Mouse (Mus musculus) neural tube, embryonic 12.5 days (tissue): ENCODE data around the gene Grcc10. TPM values are rescaled to one million over a fixed set of nuclear protein-coding genes. Genes with fewer than 3 reads are reported as not detected.

ENCODE experiments used
- ATAC-seq: fragments of 200-750 bp; cut with Nextera tagmentation; 2 replicates; pipeline ENCODE4 v1.8.0; 2017; ENCODE audit warnings: low read depth, mild to moderate bottlenecking, moderate TSS enrichment, moderate library complexity; ENCODE audit not compliant: low FRiP score
- H3K27ac ChIP-seq: fragments of 300-500 bp; sonication (generic); 2 replicates; pipeline ENCODE4 v1.5.1; 2016
- H3K27me3 ChIP-seq: fragments of 300-500 bp; sonication (generic); replicated peaks from 2 replicates; pipeline ENCODE4 v1.6.1; 2016; ENCODE audit warnings: mild to moderate bottlenecking
- H3K36me3 ChIP-seq: fragments of 300-500 bp; sonication (generic); 2 replicates; pipeline ENCODE4 v1.6.1; 2016; ENCODE audit warnings: mild to moderate bottlenecking
- H3K4me1 ChIP-seq: fragments of 300-500 bp; sonication (generic); 2 replicates; pipeline ENCODE4 v1.6.1; 2016
- H3K4me2 ChIP-seq: fragments of 300-500 bp; sonication (generic); replicated peaks from 2 replicates; pipeline ENCODE4 v1.6.1; 2016; ENCODE audit warnings: mild to moderate bottlenecking
- H3K4me3 ChIP-seq: fragments of 300-500 bp; sonication (generic); 2 replicates; pipeline ENCODE4 v1.5.1; 2016
- H3K9ac ChIP-seq: fragments of 300-500 bp; sonication (generic); 2 replicates; pipeline ENCODE4 v1.6.1; 2016; ENCODE audit warnings: mild to moderate bottlenecking
- H3K9me3 ChIP-seq: fragments of 300-500 bp; sonication (generic); 2 replicates; pipeline ENCODE4 v1.6.1; 2016; ENCODE audit warnings: mild to moderate bottlenecking
- WGBS: fragments of 180-500 bp; shearing (Covaris S2); methylation state at CpG from one replicate; pipeline ENCODE4 v1.1.7; 2016; 5-methylcytosine and 5-hydroxymethylcytosine counted together
- polyA plus RNA-seq: library from polyadenylated mRNA; unstranded; fragments of >200 nt; fragmentation: Nextera tagmentation; extraction: Ambion mirVana; gene quantifications from 2 replicates; pipeline ENCODE4 v1.2.1, GENCODE M21; 2016

Grcc10 gene
- polyA plus RNA-seq, 1 experiment from 2014 or later: 527 TPM

DNA sequence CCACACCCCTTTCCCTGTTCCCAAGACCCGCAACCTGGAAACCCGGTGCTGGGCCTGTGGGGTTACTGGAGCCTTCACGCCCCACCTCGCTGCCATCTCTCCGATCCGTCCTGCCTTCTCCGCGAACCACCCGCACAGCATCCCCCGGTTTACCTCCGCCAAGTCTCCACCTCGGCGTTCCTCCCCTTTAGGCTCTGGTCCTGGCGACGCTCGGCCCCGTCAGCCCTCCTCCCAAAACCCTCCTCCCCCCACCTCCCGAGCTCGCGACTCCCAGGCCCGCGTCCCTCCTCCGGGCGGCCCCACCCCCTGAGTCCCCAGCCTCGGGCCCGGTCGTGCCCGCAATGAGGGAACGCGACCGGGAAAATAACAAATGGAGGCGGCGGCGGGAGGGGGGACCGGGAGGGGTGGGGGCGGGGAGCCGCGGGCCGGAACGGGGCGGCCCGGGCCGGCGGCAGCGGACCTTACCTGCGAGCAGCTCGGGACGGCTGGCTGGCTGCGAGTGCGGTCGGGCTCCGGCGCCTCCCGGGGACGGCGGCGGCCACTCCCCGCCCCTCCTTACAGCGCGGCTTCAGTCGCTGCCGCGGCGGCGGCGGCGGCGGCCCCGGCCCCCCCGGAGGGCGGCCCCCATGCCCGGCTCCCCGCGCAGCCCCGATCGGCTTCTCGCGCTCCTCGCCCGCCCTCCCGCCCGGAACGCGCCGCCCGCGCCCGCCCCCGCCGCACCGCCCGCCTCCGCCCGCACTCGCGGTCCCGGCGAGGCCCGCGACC, 14.8 kb upstream of the Grcc10 start, which contains the start of the genes Gm45234 and Atn1:
Gm45234 (minus strand) TSS at position 191 of the 765 bp plus-strand sequence.
Atn1 (minus strand) TSS at position 694 of the 765 bp plus-strand sequence.
- Histone ChIP-seq H3K9me3 (no peaks in the 10 kb centered on the region), H3K27me3 (no peaks in the 10 kb centered on the region), H3K4me1 (peaks cover 46% of the 10 kb centered on the region), H3K9ac (peak within 1 kb of the TSS; percentile 97), H3K4me2 (peak within 1 kb of the TSS; percentile 75), H3K27ac (peak within 1 kb of the TSS; percentile 97), H3K4me3 (peak within 1 kb of the TSS; percentile 87), H3K36me3 (0 out of 2 replicates have a peak, but pooled peaks cover 3% of the 10 kb centered on the region)
- peak; percentile 74 for ATAC-seq
- WGBS: under 1% methylated on average over 75 of the region's 100 CpGs

GRCm38 (mm10) chr6:124755306-124755705, 14.1 kb upstream of the Grcc10 start:
- Histone ChIP-seq H3K27me3 (no peaks in the 10 kb centered on the region), H3K27ac (peak overlapping the region; percentile 97; the same call in 1 of the 2 replicates), H3K4me1 (peaks cover 46% of the 10 kb centered on the region), H3K9me3 (no peaks in the 10 kb centered on the region), H3K4me2 (peak overlapping the region; percentile 75), H3K36me3 (0 out of 2 replicates have a peak, but pooled peaks cover 3% of the 10 kb centered on the region), H3K4me3 (peak overlapping the region; percentile 87), H3K9ac (peak overlapping the region; percentile 97)
- no peak for ATAC-seq
- 4% methylated on average over 3 of the region's 3 CpGs for WGBS

- H3K27me3 ChIP-seq: no peaks in the 10 kb centered on the region
- WGBS: 88% methylated on average over 2 of the region's 2 CpGs
- H3K9me3 ChIP-seq: no peaks in the 10 kb centered on the region
- H3K4me3 ChIP-seq: no peak overlapping the region
- H3K36me3 ChIP-seq: peaks cover 12% of the 10 kb centered on the region
- no peak overlapping the region for H3K9ac ChIP-seq
- no peak for ATAC-seq
- H3K27ac ChIP-seq: no peak overlapping the region
- H3K4me1 ChIP-seq: peaks cover 44% of the 10 kb centered on the region
- 0 out of 2 replicates have a peak overlapping the region, but pooled peaks have one; percentile 5 for H3K4me2 ChIP-seq
Measured at GRCm38 (mm10) chr6:124753861-124754260, 12.7 kb upstream of the Grcc10 start.

DNA sequence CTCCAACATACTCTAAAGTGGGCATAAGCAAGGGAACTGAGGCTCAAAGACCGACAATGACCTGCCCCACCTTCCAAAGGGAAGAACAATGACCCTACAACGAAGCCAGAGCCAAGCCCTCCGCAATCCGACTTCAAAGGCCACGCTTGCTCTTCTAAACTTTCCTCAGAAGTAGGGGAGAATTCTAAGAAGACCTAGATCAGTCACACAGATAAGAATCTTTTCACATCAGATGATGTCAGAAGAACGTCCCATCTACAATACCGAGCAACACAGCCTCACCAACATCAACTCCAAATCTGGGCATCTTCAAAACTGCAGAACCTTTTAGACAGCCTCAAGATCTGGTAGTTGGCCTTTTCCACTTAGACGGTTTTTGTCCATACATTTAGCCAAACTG, 9.2 kb upstream of the Grcc10 start:
- Histone ChIP-seq H3K27ac (no peak overlapping the region), H3K9me3 (no peaks in the 10 kb centered on the region), H3K4me3 (no peak overlapping the region), H3K4me2 (no peak overlapping the region), H3K4me1 (peaks cover 34% of the 10 kb centered on the region), H3K27me3 (no peaks in the 10 kb centered on the region), H3K36me3 (peaks cover 36% of the 10 kb centered on the region), H3K9ac (no peak overlapping the region)
- ATAC-seq: no peak
- WGBS: 86% methylated on average over 8 of the region's 8 CpGs

GRCm38 (mm10) chr6:124746654-124747632, 5.8 kb upstream of the Grcc10 start:
- Histone ChIP-seq H3K9me3 (no peaks in the 10 kb centered on the region), H3K27ac (0 out of 2 replicates have a peak overlapping the region, but pooled peaks have one; percentile 87), H3K36me3 (peaks cover 58% of the 10 kb centered on the region), H3K27me3 (no peaks in the 10 kb centered on the region), H3K4me1 (peaks cover 25% of the 10 kb centered on the region), H3K9ac (peak overlapping the region; percentile 85; the same call in 1 of the 2 replicates), H3K4me3 (peak overlapping the region; percentile 52; the same call in 1 of the 2 replicates), H3K4me2 (peak overlapping the region; percentile 97)
- 81% methylated on average over 7 of the region's 7 CpGs for WGBS
- no peak for ATAC-seq

DNA sequence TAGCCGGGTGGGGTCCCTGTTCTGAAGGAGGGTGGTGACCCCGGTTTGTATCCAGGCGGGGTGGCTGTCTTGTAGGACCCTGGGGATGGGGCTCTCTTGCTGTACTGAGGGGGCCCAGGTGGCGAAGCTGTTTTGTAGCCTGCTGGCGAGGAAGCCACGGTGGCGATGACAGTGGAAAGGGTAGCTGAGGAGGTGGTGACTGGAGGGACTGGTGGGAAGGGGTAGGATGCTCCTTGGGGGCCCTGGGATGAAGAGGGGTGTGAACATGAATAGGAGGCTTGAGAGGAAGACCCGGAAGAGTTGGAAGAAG, 5.1 kb upstream of the Grcc10 start:
- H3K4me1 ChIP-seq: peaks cover 29% of the 10 kb centered on the region
- peak overlapping the region; percentile 87 for H3K27ac ChIP-seq
- peak overlapping the region; percentile 97 for H3K4me2 ChIP-seq
- no peaks in the 10 kb centered on the region for H3K27me3 ChIP-seq
- H3K36me3 ChIP-seq: peaks cover 58% of the 10 kb centered on the region
- 16% methylated on average over 8 of the region's 8 CpGs for WGBS
- no peaks in the 10 kb centered on the region for H3K9me3 ChIP-seq
- peak overlapping the region; percentile 52 for H3K4me3 ChIP-seq
- H3K9ac ChIP-seq: peak overlapping the region; percentile 85
- ATAC-seq: no peak; the same call in none of the 2 replicates

GRCm38 (mm10) chr6:124745490-124746295, 4.5 kb upstream of the Grcc10 start:
- WGBS: under 1% methylated on average over 85 of the region's 85 CpGs
- peak; percentile 81 for ATAC-seq
- Histone ChIP-seq H3K27ac (peak overlapping the region; percentile 87), H3K27me3 (no peaks in the 10 kb centered on the region), H3K4me2 (peak overlapping the region; percentile 97), H3K4me3 (peak overlapping the region; percentile 52), H3K9me3 (no peaks in the 10 kb centered on the region), H3K9ac (peak overlapping the region; percentile 85), H3K36me3 (peaks cover 58% of the 10 kb centered on the region), H3K4me1 (peaks cover 29% of the 10 kb centered on the region)

- ATAC-seq: no peak
Measured at GRCm38 (mm10) chr6:124744755-124745321, 3.7 kb upstream of the Grcc10 start.

DNA sequence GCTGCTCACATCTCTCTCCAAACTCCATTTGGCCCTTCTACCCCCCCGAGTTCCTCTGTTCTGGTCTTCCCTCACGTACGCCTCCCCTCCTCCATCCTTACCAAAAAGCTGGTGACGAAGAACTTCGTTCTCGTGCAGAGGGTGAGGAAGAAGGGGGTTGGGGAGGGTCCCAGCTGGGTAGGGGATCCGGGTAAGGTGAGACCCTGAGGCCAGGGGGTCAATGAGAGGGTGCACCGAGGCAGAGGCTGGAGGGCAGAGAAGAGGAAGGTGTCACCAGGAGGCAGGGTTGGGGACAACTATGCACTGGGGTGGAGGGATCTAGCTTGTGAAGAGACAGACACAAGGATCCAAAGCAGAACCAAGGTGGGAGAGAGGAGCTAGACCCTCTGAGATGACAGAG, 2.5 kb upstream of the Grcc10 start:
- Histone ChIP-seq H3K9me3 (no peaks in the 10 kb centered on the region), H3K27ac (no peak overlapping the region), H3K9ac (no peak overlapping the region), H3K4me1 (peaks cover 44% of the 10 kb centered on the region), H3K36me3 (peaks cover 46% of the 10 kb centered on the region), H3K27me3 (no peaks in the 10 kb centered on the region), H3K4me3 (no peak overlapping the region), H3K4me2 (no peak overlapping the region)
- WGBS: 89% methylated on average over 8 of the region's 8 CpGs
- ATAC-seq: no peak

More at GRCm38 (mm10) chr6:124744755-124745321, 3.7 kb upstream of the Grcc10 start:
- Histone ChIP-seq H3K9me3 (no peaks in the 10 kb centered on the region), H3K4me3 (peak overlapping the region; percentile 52), H3K4me2 (peak overlapping the region; percentile 97), H3K36me3 (peaks cover 58% of the 10 kb centered on the region), H3K27ac (no peak overlapping the region), H3K9ac (no peak overlapping the region), H3K4me1 (peaks cover 32% of the 10 kb centered on the region), H3K27me3 (no peaks in the 10 kb centered on the region)
- WGBS: 75% methylated on average over 26 of the region's 26 CpGs

DNA sequence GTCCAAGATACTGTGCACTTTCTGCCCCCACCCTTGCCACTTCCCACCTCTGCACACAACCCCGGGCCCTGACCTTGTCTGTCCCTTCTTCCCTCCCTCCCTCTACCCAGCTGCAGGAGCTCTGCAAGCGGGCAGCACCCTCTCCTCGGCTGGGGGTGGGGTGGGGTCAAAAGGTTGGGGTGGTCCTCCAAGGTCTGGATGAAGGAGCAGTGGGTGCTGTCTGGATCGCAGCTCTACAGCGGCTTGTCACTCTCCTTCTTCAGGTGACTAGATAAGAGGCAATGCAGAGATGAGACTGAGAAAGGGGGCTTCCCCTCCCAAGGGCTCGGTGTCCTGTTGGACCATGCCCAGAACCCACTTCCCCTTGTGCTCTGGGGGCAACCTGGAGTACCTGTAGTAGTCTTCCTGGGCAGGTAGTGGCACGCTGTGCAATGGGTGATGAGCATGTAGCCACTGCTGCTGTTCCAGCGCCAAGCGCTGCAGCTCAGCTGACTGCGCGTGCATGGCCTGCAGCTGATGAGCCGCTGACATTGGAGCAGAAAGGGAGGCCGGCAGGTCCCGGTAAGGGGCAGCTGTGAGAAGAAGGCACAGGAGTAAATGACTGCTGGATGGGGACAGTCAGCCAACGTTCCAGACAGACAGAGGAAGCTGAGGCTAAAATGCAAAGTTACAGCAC, 1.8 kb upstream of the Grcc10 start:
- Histone ChIP-seq H3K27ac (no peak overlapping the region), H3K27me3 (no peaks in the 10 kb centered on the region), H3K4me3 (no peak overlapping the region), H3K9me3 (no peaks in the 10 kb centered on the region), H3K4me1 (peaks cover 47% of the 10 kb centered on the region), H3K9ac (no peak overlapping the region), H3K4me2 (no peak overlapping the region), H3K36me3 (peaks cover 40% of the 10 kb centered on the region)
- no peak for ATAC-seq
- WGBS: 88% methylated on average over 15 of the region's 15 CpGs
